Mouse (Mus musculus): ENCODE measurements around the gene Olfm2.

The Olfm2 gene

DNA sequence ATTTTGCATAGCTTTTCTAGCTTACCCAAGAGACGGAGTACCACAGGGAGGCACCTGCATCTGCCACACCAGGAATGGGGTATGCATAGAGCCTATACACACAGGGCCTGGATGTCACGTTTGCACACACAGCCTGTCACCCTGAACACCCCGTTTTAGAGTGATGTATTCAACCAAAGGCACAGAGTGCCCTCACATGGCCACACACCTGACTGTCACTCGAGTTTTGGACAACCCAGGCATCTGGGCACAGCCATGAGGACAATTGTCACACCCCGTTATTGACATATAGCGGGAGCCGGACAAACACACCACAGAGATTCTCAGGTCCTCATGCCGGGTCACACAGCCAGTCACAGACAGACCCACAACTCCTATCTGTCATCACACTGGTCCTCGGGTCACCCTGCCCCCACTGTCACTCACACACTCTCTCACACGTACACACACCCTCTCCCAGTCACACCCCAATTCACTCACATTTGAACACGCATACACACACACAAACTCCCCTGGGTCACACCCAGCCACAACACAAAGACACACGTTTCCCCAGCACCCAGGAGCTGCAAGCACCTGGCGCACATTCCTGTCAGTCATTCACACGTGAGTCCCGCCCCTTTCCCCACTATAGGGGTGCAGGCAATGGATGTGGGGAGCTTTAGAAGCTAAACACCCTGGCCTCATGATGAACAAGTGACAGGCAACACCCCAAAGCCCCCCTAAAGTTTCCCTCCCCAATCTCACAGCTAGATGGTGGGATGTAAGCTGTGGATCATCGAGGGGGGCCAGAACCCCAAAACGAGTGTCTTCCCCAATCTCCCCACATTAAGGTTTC, 801 bp downstream of the Olfm2 start:
- no peak for DNase-seq (ENCODE audit: low spot score in 2 of 2)

DNA sequence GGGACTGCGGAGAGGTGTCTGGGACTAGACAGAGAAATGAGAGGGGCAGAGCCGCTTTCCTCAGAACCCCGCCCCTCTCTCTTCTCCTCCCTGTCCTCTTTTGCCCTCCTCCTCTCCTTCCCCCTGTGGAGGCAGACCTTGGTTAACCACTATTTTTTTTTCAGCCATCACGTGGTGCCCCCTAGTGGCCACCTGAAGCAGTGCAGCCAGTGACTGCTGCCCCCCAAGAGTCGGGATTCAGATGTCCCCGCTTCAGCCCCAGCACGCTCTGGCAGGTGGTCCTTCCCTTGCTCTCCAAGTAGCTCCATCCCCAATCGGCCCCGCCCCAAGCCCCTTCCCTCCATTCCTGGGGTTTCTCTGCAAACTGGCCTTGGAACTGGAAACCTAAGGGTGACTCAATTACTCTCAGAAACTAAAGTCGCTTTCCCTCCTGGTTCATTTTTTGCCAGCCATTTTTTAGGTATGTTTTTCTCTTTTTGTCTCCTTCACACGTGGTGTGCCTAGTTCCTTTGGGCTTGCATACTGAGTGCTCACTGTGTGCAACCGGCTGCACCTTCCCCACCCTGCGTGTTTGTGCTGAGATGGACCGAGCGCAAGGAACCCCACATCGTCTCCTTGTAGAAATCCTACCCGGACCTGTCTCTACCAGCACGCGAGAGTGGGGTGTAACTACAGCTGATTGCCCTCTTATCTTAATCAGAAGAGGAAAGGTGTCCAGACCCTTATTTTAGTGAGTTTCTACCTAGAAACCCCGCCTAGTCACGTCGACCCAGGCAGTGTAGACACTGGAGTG, 2.0 kb downstream of the Olfm2 start:
- no peak for DNase-seq (ENCODE audit: low spot score in 2 of 2)

DNA sequence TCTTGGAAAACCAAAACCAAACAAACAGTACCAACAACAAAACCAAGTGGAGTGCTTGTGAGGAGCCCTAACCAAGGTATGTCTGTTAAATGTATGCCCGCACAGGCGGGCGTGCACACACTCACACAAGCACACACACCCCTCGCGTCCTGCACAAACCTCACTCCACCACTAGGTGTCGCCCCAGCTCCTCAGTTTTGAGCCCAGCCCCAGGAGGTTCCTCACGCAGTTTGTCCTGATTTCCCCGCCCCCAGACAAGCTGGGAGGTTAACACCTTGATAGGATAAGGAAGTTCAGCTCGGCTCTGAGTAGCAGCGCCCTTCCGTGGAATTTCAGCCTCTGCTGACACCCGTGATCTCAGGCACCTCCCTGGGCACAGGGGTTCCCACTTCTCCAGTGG, 5.7 kb downstream of the Olfm2 start:
- DNase-seq (ENCODE audit: low spot score in 2 of 2), result peak; percentile 48 to 66

DNA sequence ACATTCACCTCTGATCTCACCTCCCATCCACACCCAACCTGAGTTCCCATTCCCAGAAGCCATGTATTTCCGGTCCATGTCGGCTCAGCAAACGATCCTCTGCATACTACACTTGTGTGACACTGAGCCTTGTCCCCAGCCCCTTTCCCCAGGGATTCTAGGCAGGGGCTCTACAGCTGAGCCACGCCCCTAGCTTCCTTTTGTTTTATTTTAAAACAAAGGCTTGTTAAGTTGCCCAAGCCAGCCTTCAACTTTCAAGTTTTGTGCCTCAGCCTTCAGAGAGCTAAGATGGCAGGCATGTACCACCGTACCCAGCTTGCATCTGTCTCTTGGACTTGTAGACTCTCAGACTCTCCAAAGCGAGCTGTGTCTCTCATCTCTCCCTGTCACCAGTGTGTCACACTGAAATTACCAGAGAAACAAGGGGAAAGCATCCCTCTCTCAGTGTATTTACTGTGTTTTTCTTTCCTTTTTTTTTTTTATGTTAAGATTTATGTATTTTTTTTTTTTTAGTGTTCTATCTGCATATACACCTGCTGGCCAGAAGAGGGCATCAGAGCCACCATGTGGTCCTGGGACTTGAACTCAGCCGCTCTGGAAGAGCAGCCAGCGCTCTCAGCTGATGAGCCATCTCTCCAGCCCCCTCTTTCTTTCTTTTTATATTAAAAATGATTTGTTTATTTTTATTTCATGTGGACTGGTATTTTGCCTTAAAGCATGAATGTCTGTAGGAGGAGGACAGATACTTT, 7.7 kb downstream of the Olfm2 start:
- no peak for DNase-seq (ENCODE audit: low spot score in 2 of 2)

DNA sequence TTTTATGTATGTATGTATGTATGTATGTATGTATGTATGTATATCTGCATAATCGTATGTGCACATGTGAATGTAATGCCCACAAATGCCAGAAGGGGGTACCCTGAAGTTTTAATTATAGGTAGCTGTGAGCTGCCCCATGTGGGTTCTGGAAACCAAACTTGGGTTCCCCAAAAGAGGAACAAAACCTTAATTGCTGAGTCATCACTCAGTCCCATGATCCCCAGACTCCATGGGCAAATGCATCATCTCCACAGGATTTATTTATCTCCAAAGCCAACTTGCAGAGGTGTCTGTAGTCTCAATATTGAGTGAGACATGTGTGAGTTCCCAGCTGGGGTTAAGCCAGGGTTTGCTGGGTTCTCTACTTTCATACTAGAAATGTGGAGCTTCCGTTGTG, 8.9 kb downstream of the Olfm2 start:
- no peak for DNase-seq (ENCODE audit: low spot score in 2 of 2)

DNA sequence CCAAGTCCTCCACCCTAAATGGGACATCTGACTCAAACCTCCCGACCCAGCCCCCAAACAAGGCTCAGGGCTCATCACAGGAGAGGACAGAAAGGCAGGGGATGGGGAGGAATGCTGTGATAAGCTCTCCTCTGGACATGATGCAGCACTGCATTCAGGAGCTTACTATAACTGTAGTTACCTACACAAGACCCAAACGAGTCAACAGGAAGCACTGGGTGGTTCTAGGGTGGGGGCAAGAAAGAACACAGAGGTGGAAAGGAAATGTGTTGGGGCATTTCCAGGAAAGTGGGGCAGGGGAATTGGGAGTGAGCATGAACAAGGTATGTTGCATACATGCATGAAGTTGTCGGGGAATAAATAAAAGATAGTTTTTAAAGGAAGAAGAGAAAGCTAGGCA, 11.5 kb downstream of the Olfm2 start:
- no peak for DNase-seq (ENCODE audit: low spot score in 2 of 2)

DNA sequence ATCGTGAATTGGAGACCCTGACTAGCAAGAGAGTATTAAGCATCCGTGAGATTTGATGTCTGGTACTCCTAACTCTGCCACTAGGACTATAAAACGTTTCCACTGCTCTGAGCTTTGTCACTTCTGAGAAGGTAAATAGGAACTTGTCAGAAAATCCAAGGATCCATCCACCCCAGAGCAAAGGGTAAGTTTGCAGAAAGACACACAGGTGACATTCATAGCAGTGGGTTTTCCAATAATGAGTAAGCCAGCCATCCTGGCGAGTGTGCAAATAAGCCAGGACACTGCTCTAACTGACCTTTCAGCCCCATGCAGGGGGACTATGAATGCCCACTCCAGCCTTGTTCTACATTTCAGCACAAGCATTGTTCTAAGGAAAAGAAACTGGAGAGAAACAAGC, 14.4 kb downstream of the Olfm2 start:
- no peak for DNase-seq (ENCODE audit: low spot score in 2 of 2)

DNA sequence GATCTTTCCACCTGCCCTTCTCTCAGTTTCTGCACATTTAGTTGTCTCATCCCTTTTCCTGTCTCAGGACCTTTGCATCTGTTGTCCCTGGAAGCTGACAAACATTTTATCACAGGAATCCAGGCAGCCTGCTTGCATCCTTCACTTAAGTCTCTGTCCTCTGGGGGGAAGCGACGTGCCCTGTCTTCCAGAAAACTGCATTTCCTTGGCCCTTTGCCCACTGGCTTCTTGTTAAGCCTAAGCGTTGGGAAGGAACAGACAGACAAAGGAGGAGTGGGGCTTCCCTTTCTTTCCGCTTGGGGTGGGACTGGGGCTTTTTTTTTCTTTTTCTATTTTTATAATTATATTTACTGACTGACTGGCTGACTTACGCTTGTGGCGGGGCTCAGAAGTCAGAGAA, 16.7 kb downstream of the Olfm2 start:
- DNase-seq (ENCODE audit: low spot score in 2 of 2), result no peak

DNA sequence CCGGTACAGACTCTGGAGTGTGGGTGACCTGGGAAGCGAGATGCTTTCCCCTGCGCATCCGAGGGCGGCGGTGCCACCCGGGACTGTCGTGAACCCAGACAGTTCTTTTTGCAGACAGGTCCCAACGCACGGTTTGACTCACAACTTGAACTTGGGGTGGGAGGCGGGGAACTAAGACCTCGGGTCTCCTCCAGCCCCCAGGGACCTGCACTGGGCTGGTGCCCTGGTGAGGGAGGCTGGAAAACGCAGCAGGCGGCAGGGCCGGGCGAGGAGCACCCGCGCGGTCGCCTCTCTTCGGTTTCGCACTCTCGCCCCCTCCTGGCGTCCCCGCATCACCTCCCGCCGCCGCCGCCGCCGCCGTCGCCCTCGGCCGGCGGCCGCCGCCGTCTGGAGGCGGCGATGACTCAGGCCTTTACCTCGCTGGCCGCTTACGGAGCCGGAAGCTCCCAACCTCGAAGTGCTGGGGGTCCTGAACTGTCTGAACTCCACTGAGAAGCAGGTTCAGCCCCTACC, 18.5 kb downstream of the Olfm2 start:
- no peak for DNase-seq (ENCODE audit: low spot score in 2 of 2)

DNA sequence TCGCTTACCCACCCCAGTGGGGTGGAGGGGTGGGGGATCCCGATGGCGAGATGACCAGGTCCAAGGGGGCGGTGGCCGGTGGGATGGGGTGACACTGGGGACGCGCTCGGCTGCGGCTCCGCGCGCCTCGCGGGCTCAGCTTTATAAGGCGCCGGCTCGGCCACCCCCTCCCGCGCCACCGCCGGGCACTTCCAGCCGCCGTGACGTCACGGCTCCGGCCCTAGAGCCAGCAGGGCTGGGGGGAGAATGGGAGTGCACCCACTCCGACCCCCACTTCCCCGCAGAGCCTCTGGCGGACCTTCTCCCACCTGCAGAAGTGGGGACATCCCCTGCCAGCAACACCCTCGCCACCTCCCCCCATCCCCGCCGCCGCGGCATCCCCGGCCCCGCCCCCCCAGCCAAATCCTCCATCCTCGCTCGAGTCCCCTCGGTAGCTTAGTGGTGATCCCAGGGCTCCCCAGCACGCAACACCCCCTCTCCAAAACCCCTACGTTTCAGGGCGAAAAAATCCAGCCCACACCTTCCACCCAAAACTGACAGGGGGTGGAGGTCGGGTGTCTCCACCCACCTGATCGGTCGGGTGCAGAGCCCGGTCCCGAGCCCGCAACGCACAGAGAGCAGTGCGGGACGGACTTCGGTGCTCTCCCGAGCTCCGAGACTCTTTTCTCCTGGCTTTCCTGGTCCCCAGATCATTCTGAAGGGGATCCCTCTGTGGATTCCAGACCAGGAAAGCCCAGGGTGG, 19.1 kb downstream of the Olfm2 start:
- no peak for DNase-seq (ENCODE audit: low spot score in 2 of 2)

DNA sequence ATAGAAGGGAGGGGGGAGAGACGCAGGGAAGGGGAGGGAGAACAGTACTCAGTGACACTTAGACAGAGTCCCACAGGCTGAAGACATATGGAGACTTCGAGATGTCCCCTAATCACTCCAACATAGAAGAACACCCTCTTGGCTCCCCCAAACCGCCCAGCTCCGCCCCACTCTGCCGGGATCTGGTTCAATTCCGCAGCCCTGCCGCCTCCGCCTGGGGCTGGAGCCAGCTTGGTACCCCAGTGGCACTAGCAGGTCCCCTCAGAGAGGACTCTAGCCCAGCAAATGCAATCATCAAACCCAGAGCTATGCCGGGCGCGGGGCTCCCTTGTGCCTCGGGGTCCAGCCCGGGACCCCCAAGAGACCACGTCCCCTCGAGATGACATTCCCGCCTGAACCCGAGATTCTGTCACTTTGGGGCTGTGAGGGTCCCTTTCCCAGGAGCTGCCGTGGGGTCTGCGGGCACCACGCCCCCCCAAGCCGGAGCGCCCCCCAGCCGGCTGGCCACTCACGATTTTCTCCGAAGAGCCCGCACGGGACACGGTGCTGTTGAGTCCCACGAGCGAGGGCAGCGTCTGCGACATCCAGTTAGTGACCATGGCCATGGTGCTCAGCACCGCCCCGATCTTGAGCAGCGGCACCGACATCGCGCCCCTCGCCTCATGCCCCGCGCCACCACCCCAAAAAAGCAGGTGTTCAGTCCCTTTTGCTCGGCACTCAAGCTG, 19.9 kb downstream of the Olfm2 start:
- no peak for DNase-seq (ENCODE audit: low spot score in 2 of 2)

DNA sequence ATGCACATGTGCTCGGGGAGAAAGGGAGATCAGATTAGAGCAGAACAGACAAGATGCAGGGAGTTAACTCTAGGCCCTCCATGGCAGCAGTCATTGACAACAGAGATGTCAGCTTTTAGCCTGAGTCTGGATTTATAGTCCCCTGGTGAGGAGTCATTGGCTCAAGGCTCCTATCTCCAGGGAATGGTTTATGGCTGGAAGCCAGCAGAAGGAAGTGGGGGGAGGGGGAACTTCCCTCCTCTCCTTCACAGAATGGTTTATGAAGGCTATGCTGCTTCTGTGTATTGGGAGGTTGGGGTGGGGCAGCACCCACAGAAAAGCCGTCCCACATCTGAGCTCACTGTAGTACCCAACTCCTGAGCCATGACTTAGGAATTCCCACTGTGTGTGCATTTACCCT, 24.6 kb downstream of the Olfm2 start:
- no peak for DNase-seq (ENCODE audit: low spot score in 2 of 2)

DNA sequence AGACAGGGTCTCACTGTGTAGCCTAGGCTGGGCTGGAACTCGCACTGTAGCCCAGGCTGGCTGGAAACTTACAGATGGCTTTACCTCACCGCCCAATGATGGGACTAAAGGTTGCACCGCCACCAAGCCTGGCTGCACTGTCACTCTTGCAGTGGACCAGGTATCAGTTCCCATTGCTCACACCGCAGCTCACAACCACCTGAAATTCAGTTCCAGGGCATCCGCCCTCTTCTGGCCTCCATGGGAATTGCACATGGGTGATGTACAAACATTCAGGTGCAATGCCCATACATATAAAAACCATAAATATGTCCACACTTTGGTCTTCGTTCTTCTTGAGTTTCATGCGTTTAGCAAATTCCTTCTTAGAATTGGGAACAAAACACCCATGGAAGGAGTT, 30.8 kb downstream of the Olfm2 start:
- no peak for DNase-seq (ENCODE audit: low spot score in 2 of 2)

DNA sequence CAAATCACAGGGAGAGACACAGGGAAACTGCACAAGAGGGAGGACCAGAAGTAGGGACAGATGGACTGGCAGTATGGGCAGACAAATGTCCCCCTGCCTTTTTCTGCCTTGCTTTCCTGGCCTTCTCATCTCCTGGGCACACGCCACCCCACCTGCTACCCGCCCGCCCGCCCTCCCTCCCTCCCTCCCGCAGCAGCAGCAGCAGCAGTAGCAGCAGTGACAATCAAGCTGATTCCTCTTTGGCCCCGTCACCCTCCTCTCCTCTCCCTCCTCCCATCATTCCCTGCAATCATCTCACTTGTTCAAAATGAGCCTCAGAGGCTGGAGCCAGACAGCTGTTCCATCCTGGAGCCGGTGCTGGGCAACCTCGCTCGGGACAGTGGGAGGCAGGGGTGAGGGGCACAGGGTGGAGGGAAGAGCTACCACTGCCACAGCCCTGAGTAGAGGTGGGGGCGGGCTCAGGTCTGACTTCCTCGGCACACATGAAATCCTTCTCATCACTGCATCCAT, 32.6 kb downstream of the Olfm2 start:
- no peak for DNase-seq (ENCODE audit: low spot score in 2 of 2)

DNA sequence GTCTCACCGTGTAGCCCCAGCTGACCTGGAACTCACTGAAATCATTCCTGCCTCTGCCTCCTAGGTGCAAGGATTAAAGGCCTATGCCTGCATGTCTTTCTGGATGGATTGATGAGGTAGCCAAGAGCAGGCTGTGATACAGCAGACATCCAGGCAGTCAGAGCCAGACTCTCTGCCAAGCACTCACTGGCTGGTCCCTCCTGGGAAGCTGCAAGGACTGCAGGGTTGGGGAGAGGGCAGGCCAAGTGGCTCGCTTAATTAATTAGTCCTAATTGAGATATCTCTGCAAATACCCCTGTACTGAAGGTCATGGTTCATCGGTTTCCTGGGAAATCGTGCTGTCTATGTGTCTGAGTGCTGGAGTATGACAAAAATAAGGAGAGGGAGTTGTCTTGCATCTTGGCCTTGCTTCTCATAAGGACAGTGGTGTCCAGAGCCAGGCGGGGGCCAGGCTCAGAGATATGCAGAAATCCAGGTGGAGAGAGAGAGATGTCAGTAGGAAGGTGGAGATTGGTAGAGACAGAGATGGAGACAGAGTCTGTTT, 33.1 kb downstream of the Olfm2 start:
- no peak for DNase-seq (ENCODE audit: low spot score in 2 of 2)

DNA sequence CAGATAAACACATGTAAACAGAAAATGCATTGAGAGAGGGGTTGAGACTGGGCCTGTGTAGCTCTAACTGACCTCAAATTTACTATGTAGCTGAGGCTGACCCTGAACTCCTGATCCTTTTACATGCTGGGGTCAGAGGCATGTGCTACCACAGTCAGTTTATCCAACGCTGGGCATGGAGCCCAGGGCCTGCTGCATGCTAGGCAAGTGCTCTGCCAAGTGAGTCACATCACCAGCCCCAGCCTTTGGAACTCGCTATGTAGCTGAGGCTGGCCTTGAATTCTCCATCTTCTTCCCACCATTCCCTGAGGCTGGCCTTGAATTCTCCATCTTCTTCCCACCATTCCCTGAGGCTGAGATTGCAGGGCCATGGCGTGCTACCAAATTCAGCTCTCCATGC, 35.7 kb downstream of the Olfm2 start:
- DNase-seq (ENCODE audit: low spot score in 2 of 2), result no peak

DNA sequence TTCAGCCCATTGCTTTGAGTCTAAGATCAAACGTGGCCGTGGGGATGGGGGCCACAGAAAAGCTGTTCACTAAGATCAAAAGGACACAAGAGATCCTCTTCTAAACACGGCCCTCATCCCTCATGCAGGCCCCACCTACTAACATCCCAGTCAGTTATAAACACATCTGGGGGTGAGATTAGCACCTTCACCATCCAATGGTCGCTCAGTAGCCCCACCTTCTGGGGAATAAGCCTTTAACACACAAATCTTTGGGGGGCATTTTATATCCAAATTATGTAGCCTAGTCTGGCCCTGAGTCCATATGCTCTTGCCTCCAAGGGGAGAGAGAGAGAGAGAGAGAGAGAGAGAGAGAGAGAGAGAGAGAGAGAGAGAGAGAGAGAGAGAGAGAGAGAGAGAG, 40.2 kb downstream of the Olfm2 start:
- DNase-seq (ENCODE audit: low spot score in 2 of 2), result peak in 1 of 2 experiments; percentile 7

DNA sequence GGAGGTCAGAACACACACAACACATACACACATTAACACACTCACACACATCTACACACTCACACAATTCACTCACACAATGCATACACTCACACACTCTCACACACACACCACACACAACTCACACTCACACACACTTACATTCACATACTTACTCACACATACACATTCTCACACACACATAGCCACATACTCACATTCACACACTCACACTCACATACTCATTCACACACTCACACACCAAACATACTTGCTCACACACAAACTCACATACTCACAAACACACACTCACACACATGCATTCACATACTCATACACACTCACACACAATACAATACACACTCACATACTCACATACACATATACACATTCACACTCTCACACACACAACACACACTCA, 40.7 kb downstream of the Olfm2 start:
- DNase-seq (ENCODE audit: low spot score in 2 of 2), result no peak

DNA sequence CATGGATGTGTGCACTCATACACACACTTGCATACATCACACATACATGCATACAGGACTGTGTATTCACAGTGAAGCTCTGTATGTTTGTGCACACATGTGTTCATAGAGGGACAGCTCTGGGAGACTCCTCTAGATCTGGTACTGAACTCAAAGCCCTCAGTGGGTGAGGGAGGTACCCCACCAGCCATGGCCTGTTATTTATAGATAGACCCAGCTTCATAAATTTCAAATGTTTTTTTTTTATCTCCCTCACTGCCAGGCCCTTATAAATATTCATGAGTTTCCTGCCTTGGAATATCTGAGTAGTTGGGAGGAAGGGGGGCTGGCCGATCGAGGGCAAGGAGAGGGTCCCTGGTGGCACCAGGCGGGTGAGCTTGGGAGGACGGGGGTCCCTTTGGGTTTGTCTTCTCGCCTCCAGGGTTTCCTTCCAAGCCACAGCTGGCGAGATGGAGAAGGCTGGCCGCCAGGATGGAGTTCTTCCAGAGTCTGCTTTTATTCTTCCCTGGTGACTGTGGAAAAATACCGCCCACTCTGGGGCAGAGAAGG, 42.2 kb downstream of the Olfm2 start:
- DNase-seq (ENCODE audit: low spot score in 2 of 2), result no peak

DNA sequence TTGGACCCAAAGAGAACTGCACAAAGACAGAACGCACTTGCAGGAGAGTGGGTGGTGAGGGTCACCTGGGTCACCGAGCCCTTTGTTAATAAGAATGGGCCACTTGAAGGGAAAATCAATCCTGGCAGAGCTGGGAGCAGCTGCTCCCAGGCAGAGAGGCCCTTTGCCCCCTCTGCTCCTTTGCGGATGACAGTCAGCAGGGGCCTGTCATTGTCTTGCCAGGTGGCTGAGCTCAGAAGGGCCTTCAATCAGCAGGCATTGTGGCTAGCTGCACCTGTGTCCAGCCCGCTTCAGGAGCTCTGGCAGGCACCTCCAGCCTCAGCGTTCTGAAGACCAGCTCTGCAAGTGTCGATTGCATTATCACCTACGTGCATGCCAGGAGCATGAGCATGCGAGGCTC, 48.7 kb downstream of the Olfm2 start:
- no peak for DNase-seq (ENCODE audit: low spot score in 2 of 2)
